Mouse (Mus musculus): ENCODE measurements around the gene Acad12. TPM values are rescaled to one million over a fixed set of nuclear protein-coding genes. Genes with fewer than 3 reads are reported as not detected.

Acad12 gene
- 1 to 10 TPM; 4.4 to 4.8 TPM for total RNA-seq (2023)

DNA sequence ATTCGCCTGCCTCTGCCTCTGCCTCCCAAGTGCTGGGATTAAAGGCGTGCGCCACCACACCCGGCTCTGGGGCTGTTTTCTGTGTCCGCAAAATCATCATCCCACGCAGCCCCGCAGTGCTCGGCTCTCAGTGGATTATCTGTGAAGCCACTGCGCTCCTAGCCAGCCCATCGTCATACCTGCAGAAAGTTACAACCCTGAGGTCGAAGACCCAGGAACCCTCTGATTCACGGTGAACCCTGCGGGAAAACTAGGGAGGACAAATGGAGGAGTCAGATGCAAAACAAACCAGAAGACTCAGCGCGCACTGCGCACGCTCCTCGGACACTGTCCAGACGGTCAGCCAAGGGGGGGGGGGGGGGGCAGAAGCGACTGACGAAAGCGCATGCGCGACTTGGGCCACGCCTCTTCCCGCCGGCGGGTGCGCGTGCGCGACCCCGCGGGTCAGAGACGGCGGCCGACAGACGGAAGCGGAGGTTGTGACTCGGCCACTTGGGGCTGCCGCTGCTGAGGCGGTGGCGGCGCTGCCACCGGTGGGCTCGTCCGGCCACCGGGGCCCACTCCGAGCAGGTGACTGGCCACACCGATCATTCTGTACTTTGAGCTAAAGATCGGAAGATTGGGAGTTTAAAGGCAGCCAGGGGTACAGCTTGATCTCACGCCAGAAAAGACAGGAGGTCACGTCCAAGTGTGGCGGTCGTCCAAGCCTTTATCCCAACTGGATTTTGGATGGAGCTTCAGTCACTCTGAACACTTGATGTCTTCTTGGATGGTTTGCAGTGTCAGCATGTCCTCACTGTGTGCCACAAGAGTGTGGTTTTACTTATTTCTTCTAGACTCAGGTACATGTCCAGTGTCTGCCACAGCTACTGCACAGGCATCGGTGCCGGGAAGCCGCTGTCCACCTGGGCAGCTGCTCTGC is at the start of gene Acad12:
TSS of gene Acad12 (minus strand) at position 347 of the 922 bp plus-strand sequence.

DNA sequence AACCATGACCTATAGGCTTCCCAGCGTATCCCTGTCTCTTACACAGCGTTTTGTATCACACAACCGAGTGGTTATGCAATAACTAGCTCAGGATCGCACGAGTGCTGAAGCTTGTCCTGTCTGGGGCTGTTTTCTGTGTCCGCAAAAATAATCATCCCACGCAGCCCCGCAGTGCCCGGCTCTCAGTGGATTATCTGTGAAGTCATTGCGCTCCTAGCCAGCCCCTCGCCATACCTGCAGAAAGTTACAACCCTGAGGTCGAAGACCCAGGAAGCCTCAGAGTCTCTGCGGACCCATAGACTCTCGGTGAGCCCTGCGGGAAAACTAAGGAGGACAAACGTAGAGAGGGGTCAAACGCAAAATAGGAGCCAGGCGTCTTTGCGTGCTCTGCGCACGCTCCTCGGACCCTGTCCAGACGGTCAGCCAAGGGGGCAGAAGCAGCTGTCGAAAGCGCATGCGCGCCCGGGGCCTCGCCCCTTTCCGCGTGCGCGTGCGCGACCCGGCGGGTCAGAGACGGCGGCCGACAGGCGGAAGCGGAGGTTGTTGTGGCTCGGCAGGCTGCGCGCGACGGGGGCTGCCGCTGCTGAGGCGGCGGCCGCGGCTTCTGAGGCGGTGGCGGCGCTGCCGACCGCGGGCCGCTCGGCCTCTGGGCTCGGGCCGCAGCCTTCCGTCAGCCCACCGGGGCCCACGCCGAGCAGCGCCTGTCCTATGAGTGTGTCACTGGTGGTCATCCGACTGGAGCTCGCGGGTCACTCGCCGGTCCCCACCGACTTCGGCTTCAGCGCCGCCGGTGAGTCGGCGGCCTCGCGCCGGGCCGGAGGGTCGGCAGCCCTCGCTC is 41.5 kb upstream of the Acad12 start, which contains the start of the genes Acad10 and Brap:
TSS of gene Acad10 (minus strand) at position 456 of the 838 bp plus-strand sequence.
TSS of gene Brap (plus strand) at position 505 of the 838 bp plus-strand sequence.

DNA sequence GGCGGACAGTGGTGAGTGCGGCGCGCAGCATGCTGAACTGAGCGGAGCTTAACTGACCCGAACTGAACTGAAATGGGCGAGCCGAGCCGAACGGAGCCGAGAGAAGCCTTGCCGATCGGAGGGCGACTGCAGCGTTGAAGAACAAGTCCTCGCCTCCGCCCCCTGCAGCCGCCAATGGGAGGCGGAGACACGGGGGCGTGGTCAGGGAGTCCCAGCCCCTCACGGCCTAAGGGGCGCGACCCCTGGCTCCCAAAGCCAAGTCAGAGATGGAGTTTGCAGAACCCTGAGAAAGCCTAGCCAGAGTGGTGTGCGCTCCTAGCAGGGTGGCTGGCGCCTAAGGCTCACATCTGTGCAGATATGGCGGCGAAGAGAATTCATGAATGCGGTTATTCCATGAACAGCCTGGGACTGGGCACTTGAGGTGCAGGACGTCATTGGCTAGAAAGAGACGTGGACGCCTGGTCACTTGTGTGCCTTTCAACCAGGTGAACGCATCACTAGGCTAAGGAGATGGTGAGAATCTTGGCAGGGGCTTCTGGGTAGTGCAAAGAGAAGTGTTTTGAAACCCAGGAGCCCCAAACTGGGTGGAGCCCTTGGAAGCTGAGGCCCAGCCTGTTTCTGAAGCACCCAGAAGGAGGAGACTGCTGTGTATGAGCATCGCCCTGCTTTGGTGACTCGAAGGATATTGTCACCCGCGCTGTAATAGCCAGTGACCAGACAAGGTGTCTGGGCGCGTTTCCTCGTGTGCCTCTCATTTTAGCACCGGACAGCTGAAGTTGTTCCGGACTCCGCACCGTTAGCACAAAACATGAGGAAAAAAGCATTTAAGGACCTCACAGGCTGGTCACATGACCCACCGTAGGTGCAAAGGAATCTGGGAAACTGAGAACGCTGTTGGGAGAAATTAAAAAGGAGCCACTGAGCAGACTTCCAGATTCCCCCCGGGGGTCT is 25.0 kb downstream of the Acad12 start, which contains the start of gene Aldh2:
TSS of gene Aldh2 (minus strand) at position 374 of the 951 bp plus-strand sequence.

Other genes starting within 250 kb of the Acad12 start
- gene Trafd1, start 233.3 kb downstream of the Acad12 start, total RNA-seq (2023) = 100 to 1,000 TPM; 109 to 116 TPM
- 10 to 100 TPM; 10.8 to 11.5 TPM for gene Naa25, start 221.0 kb downstream of the Acad12 start, total RNA-seq (2023)
- 1 to 10 TPM in 1 of 2 experiments, not detected in 1; 1.4 TPM for gene Tmem116, start 167.0 kb downstream of the Acad12 start, total RNA-seq (2023)
- gene Erp29, start 166.4 kb downstream of the Acad12 start, total RNA-seq (2023) = 100 to 1,000 TPM; 155 to 159 TPM
- gene Adam1b, start 115.5 kb downstream of the Acad12 start, total RNA-seq (2023) = not detected
- 1 to 10 TPM; 3.3 to 4.0 TPM for gene Adam1a, start 73.5 kb downstream of the Acad12 start, total RNA-seq (2023)
- not detected for gene Gm42878, start 73.5 kb downstream of the Acad12 start, total RNA-seq (2023)
- 10 to 100 TPM; 56.8 to 62.6 TPM for gene Mapkapk5, start 73.0 kb downstream of the Acad12 start, total RNA-seq (2023)
- gene Aldh2, start 25.1 kb downstream of the Acad12 start, total RNA-seq (2023) = 100 to 1,000 TPM; 890 to 908 TPM
- gene Acad10, start 41.6 kb upstream of the Acad12 start, total RNA-seq (2023) = 1 to 10 TPM; 4.3 to 6.2 TPM
- 10 to 100 TPM; 52.0 to 57.9 TPM for gene Brap, start 41.6 kb upstream of the Acad12 start, total RNA-seq (2023)
- 10 to 100 TPM; 52.4 to 63.9 TPM for gene Atxn2, start 92.4 kb upstream of the Acad12 start, total RNA-seq (2023)
- gene Sh2b3, start 218.7 kb upstream of the Acad12 start, total RNA-seq (2023) = 10 to 100 TPM; 68.3 to 80.4 TPM
- gene Pheta1, start 230.0 kb upstream of the Acad12 start, total RNA-seq (2023) = 1 to 10 TPM; 1.7 to 2.4 TPM

All from neutrophil, adult 83 days (primary cell).